Mouse (Mus musculus) spleen, adult 18-20 months (tissue): Measurements from ENCODE around the gene Selenoo.

Experiments used
- DNase-seq, 2 experiments: peaks; one replicate each; pipeline ENCODE4 v3.0.0; 2022; ENCODE audit warnings: mixed read lengths in 2 of 2

Selenoo gene

GRCm38 (mm10) chr15:89088607-89089247 lies at the start of gene Selenoo:
TSS of gene Selenoo (plus strand) at chr15:89089084.
- peak; percentile 76 to 80 for DNase-seq

DNA sequence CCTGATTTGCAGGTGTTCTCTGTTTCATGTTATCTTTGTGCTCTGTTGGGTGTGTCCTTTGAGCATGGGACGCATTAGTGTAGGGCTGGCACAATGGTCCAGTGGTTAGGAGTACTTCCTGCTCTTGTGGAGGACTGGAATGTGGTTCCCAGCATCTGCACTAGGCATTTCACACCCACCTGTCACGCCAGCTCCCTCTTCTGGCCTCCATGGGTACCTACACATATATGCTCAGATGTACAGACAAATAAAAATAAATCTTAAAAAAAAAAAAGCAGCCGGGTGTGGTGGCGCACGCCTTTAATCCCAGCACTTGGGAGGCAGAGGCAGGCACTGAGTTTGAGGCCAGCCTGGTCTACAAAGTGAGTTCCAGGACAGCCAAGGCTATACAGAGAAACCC lies 44.5 kb upstream of the Selenoo start:
- DNase-seq, result no peak

GRCm38 (mm10) chr15:89046356-89046755 lies 42.5 kb upstream of the Selenoo start:
- DNase-seq, result no peak

DNA sequence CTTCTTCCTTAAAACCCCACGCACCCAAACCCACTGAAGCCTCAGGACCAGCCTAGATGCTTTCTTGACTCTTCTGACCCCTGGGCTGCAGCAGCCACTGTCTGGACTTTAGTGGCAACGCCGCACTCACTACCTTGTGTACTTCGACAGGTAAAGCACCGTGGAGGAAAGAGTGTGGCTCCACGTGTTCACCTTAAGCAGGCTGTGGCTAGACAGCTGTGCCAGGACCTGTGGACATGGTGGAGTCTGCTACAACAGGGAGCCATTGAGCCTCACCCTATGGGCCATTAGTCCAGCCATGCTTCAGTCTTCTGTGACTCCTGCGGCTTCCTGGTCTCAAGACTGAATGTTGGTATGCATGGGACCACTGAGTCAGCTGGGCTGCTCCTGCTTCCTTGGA lies 34.2 kb upstream of the Selenoo start:
- DNase-seq, result no peak

- DNase-seq, result no peak
These were observed 30.1 kb upstream of the Selenoo start for GRCm38 (mm10) chr15:89058736-89059135.

GRCm38 (mm10) chr15:89059161-89059931 lies 29.5 kb upstream of the Selenoo start, which contains the start of gene Panx2:
TSS of gene Panx2 (plus strand) at chr15:89059734.
- no peak for DNase-seq

GRCm38 (mm10) chr15:89060032-89060681 lies 28.7 kb upstream of the Selenoo start:
- DNase-seq, result no peak

GRCm38 (mm10) chr15:89060811-89061460 lies 27.9 kb upstream of the Selenoo start:
- no peak for DNase-seq

DNA sequence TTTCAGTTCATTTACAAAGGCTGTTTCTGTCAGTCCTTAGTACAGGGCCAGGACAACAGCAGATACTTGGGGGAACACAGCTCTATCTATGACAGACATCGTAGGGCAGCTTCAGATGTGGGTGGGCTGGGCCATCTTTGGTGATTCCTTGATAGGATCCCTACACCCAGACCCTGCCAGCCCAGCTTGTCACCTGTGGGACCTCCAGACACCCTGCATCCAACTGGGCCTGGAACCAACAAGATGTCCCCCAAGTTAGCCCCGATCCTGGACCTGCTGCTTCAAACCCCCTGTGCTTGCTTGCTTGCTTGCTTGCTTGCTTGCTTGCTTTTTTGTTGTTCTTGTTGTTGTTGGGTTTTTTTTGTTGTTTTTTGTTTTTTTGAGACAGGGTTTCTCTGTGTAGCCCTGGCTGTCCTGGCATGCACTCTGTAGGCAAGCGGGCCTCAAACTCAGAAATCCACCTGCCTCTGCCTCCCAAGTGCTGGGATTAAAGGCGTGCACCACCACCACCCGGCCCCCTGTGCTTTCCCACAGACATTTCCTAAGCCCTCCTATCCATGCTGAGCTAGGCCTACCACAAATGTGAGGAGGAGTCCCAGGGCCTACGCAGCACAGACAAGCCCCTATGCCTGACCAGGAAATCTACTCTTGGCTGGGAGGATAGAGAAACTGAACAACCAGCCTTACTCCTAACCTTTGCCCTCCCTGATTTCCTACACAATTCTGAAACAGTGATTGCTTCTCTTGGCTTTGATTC lies 26.9 kb upstream of the Selenoo start:
- DNase-seq, result no peak

- no peak for DNase-seq
These were observed 26.4 kb upstream of the Selenoo start for GRCm38 (mm10) chr15:89062518-89062910.

DNA sequence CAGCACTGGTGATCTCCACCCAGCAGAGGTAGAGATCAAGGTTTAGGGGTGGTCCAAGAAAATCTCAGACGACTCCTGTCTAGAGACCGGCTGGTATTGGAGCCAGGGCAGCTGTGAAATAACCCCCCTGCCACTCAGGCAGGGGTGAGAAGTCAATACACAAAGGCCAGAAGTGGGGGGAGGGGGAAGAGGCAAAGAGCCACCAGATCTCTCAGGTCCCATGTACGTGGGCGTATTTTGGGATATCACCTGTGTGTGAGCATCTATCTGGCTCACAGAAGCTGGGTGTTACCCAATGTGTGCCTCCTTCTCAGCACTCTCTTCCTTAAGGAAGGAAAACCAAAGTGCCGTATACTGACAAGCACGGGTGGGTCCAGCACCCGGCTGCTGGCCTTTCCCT lies 25.9 kb upstream of the Selenoo start:
- DNase-seq, result no peak

GRCm38 (mm10) chr15:89063536-89063935 lies 25.3 kb upstream of the Selenoo start:
- no peak for DNase-seq

GRCm38 (mm10) chr15:89064891-89065290 lies 24.0 kb upstream of the Selenoo start:
- DNase-seq, result no peak

- no peak for DNase-seq
These were observed 21.3 kb upstream of the Selenoo start for GRCm38 (mm10) chr15:89067609-89068008.

- DNase-seq, result no peak
These were observed 20.7 kb upstream of the Selenoo start for GRCm38 (mm10) chr15:89068226-89068625.

DNA sequence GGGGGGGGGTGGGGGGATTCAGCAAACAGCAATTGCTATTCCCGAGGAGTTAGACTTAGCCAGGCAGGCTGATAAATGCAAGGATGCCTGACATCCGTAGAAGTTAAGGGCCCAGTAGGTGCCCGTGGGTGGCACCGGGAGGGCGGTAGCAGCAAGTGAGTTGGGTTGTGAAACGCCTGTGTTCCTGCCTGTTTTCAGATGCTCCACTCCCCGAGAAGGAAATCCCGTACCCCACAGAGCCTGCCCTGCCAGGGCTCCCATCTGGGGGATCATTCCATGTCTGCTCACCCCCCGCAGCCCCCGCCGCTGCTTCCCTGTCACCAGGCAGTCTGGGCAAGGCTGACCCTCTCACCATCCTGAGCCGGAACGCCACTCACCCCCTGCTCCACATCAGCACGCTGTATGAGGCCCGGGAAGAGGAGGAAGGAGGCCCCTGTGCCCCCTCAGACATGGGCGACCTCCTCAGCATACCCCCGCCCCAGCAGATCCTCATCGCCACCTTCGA lies 19.5 kb upstream of the Selenoo start:
- no peak for DNase-seq

DNA sequence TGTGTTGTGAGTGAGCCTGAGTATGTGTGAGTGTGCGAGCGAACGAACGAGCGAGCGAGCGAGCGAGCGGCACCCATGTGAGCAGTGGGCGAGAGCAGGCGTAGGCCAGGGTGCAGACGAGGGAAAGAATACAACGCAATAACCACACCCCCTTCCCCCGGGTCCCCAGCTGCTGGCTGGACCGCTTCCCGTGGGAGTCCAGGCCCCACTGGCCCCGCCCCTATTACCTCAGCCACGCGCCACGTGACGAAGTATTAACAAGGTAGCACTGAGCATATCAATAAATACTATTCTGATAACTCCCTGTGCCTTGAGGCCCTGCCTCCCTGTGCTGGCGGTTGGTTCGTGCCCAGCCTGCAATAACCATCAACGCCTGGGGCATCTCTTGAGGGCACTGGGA lies 18.3 kb upstream of the Selenoo start:
- no peak for DNase-seq

DNA sequence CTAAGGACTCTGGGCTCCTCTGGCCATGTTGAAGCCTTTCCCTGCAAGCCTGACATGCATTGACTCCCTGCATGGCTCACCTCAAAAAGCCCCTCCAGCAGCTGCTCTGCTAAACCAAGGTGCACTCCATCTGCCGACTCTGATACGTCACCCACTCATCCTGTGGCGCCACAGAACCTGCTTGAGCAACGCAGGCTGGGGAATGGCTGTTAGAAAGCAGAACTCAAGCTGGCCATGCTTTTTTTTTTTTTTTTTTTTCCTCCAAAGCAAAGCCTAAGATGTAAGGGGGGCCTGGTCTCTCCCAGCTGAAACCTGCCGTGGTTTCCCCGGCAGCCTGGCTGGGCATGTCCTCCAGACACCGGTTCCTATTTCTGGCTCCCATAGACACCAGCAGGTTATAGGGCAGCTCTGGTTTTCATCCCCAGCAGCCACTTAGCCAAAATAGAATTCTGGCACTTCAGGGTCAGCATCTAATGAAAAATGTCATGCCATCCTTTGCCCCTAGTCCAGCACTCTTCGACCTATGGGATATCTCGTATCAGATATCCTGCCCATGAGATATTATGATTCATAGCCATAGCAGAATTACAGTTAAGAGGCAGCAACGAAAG lies 14.8 kb upstream of the Selenoo start:
- DNase-seq, result no peak

DNA sequence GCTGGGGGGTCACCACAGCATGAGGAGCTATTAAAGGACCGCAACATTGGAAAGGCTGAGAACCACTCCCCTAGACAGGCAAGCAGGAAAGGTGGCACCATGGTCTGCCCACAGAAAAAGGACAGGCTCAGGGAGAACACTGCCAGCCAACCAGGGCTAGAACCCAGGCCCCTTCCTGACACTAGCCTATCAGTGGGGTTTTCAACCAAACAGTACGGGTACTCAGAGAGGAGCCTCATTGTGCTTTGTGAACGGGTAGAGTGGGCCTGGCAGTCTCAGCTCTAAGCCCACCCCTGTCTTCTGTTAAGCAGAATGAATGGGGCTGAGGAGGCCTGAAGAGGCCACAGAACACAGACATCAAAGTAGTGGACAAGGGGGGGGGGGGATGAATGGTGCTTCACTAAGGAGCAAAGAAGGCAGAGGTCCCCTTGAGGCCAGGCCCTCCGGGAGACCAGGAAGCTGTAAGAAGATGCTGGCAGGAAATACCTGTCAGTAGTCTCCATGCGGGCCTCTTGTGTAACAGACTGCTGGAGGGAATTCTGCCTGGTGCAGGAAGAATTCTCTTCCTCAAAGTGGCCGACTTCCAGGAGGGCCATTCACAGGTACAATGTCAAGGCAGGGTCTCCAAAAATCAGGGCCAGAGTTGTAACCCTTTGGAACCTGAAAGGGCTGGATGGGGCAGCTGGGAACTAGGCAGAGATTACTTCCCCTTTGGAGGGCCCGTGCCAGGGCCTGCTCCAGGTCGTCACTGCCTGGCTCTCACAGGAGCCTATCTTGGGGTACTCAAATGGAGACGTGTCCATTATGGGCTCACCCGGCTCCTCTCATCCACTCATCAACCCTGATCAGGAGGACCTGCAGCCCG lies 14.0 kb upstream of the Selenoo start, which contains the start of gene Trabd:
TSS of gene Trabd (plus strand) at position 512 of the 865 bp plus-strand sequence.
- no peak for DNase-seq

DNA sequence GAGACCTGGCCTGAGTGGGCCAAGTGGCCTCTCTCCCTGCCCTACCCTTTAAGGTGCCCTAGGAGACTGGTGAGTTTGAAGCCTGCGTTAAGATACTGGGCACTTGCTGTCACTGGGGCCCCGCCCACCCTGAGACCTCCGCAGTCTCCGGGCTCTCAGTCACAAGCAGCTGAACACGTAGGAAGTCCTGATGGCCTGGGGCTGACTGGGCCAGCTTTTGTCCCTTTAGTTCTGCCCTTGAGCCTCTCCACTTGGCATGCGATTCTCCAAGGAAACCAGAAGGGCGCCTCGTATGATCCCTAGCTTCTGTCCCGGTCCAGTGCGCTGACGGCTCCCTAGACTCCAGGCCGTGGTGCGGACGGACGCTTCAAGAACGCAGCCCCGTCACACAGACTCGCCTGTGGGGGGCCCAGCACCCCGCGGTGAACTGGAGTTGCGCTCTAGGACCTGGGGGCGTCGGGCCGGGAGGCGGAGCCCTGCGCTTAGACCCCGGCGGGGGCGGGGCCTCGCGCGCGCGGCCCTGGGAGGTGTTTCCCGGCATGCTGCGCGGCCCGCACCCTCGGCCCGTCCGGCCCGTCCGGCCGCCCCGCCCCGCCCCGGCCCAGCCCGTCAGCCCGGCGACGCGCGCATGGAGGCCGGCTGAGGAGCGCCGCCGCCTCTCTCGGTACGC lies 13.3 kb upstream of the Selenoo start:
- DNase-seq, result peak; percentile 78 to 84
